Mouse (Mus musculus): ENCODE results near the gene Mgst2.

DNA sequence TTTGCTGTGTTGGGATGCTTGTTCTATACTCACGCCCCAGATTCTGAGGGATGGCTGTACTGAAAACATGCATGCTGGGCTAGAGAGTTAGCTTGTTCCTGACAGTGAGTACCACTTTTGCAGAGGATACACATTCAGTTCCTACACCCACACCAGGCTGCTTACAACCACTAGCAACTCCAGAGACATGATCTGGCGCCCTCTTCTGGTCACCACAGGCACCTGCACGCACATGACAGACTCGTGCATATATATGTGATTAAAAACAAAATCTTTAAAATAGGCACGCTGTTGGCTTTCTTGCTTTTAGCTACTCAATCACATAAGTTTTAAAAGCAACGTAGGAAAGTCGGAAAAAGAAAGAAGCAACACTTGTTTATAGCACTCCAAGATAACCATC is 45.1 kb downstream of the Mgst2 start:
- TF ChIP-seq POLR2A (IDR thresholded peaks at IDR 0.05; ENCODE audit: low read depth, low read length) = no peak
- TF ChIP-seq CTCF (conservative IDR thresholded peaks at IDR 0.05 in 1 of 2, IDR thresholded peaks at IDR 0.05 in 1 of 2; ENCODE audit: low read depth in 2 of 2, low read length in 2 of 2) = peak; percentile 19 to 54; a peak in 2 of 4 replicates
- TF ChIP-seq ZKSCAN1 (IDR thresholded peaks at IDR 0.05; ENCODE audit: borderline replicate concordance, low read depth, low read length) = no peak
- no peak for TF ChIP-seq SIN3A (IDR thresholded peaks at IDR 0.05; ENCODE audit: low read length)
- TF ChIP-seq NRF1 (IDR thresholded peaks at IDR 0.05; ENCODE audit: low read depth, low read length) = no peak
- no peak for TF ChIP-seq GABPA (IDR thresholded peaks at IDR 0.05; ENCODE audit: insufficient replicate concordance, low read depth, low read length)
- TF ChIP-seq MAX (IDR thresholded peaks at IDR 0.05; ENCODE audit: low read length) = no peak
- no peak for TF ChIP-seq E2F4 (IDR thresholded peaks at IDR 0.05; ENCODE audit: insufficient replicate concordance, low read depth, low read length)
